ENCODE assay signal across 8 mouse cellular contexts in the genomic region with DNA sequence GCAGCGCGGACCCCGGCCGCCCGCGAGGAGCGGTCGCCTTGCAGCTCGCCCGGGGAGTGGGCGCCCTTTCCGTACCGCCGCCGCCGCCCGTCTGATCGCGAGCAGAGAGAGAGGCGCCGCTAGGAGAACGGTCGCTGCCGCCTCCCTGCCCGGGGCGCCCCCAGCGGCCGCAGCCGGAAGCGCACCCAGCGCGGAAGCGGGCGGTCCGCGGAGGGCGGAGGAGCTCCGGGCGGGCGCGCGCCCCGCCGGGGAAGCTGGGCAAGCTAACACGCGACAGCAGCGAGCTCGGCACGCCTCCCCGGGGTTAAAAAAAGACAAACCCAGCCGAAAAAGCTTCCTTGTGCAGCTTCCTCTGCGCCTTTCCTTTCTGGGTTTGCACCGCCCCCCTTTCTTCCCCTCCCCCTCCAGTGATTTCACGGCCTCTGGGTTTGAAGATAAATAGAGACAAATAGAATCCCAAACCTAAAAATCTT. TPM values are rescaled to one million over a fixed set of nuclear protein-coding genes. Genes with fewer than 3 reads are reported as not detected.
DNase-seq lines count a peak whose midpoint lies in the region; ATAC-seq lines count a peak whose summit lies in the region.

TSS of gene Fam102b (minus strand) at position 93 of the 473 bp plus-strand sequence.

- intact Hi-C loops in gastrocnemius, postnatal 14 days (cut with DNase I; ENCODE audit: low total_unique reads) = loop anchor here (5.0 kb wide), 1 partner anchor 35 kb away; no protein-coding TSS in a partner anchor
- intact Hi-C loops in left cerebral cortex, postnatal 25 days (cut with DNase I) = loop anchor here (1.0 kb wide), 1 partner anchor 36 kb away; no protein-coding TSS in a partner anchor

- peak; percentile 90 for ATAC-seq in inflammation-experienced regulatory T-cells, adult 6 months

- DNase-seq in adrenal gland, adult 2 months = peak; percentile 92
- DNase-seq in embryo, embryonic 10.5 days (ENCODE audit: low spot score) = peak; percentile 90
- peak; percentile 90 for DNase-seq in gastrocnemius, postnatal 14 days
- DNase-seq in left cerebral cortex, postnatal 25 days (ENCODE audit: low spot score in 2 of 2) = peak; percentile 88 to 89
- DNase-seq in mesoderm, embryonic 11.5 days (ENCODE audit: low read depth, low spot score) = peak; percentile 89
- peak; percentile 91 for DNase-seq in right cerebral cortex, postnatal 25 days
- DNase-seq in urinary bladder, postnatal 36 days (ENCODE audit: low spot score in 2 of 2) = peak; percentile 83 to 87

RNA-seq across cellular contexts. Expression of gene Fam102b, which starts in this region (rescaled TPM):
- 1 to 10 TPM; 3.8 to 9.4 TPM for total RNA-seq in adrenal gland, adult 2 months (2021)
- 0.98 and 1.0 TPM in 2 replicates for polyA plus RNA-seq in adrenal gland, adult 2 months (2012; rRNA removed)
- 10 to 100 TPM; 11.7 to 18.5 TPM for total RNA-seq in gastrocnemius, postnatal 14 days (2021)
- 1 to 10 TPM in 2 of 3 experiments, under 1 TPM in 1; 0.82 to 4.4 (median 2.2) TPM for polyA plus RNA-seq in inflammation-experienced regulatory T-cells, adult 6 months (2017; shearing (Covaris generic))
- 10 to 100 TPM; 33.5 to 44.5 TPM for total RNA-seq in left cerebral cortex, postnatal 25 days (2021)

Comparison
In these comparisons a context has a peak if more than half of its experiments do, and no peak if none do; other contexts are left out.
1. Peak in every context shown above with its lines: DNase-seq and ATAC-seq.